Mouse (Mus musculus) left cerebral cortex, postnatal 14 days (tissue): ENCODE measurements around the gene Lag3. TPM values are rescaled to one million over a fixed set of nuclear protein-coding genes. Genes with fewer than 3 reads are reported as not detected.

Experiments used
- DNase-seq, 2 experiments: peaks; one replicate each; pipeline ENCODE4 v3.0.0; 2021 to 2022; ENCODE audit warnings: low spot score in 2 of 2, mixed read lengths in 1 of 2
- intact Hi-C: fragments of 180-260 bp; cut with DNase I; formaldehyde crosslinking; loops from one replicate; pipeline ENCODE4 v1.15.1; 2025
- total RNA-seq, 2 experiments: library from RNA; stranded (reverse); gene quantifications; 2 replicates each; pipeline ENCODE4 v1.2.3; 2021

The Lag3 gene
- total RNA-seq, 2 experiments from 2014 or later, result 2.1 to 3.0 TPM

- DNase-seq, result no peak
- intact Hi-C loops, result no loop called here
These were observed 13.8 kb upstream of the Lag3 start for GRCm38 (mm10) chr6:124925173-124925793.

GRCm38 (mm10) chr6:124921539-124921938, 10.0 kb upstream of the Lag3 start:
- intact Hi-C loops, result no loop called here
- DNase-seq, result no peak

GRCm38 (mm10) chr6:124920318-124921085, 9.0 kb upstream of the Lag3 start:
- DNase-seq, result no peak
- intact Hi-C loops, result no loop called here

- intact Hi-C loops, result no loop called here
- peak; percentile 91 to 97 for DNase-seq
These were observed 8.3 kb upstream of the Lag3 start, which contains the start of gene Ptms for GRCm38 (mm10) chr6:124919695-124920317. TSS of gene Ptms (minus strand) at chr6:124920103.

- intact Hi-C loops, result no loop called here
- DNase-seq, result no peak
These were observed 7.6 kb upstream of the Lag3 start for GRCm38 (mm10) chr6:124918890-124919627.

GRCm38 (mm10) chr6:124918331-124918690, 6.8 kb upstream of the Lag3 start:
- no peak for DNase-seq
- intact Hi-C loops, result no loop called here

GRCm38 (mm10) chr6:124917518-124918330, 6.2 kb upstream of the Lag3 start:
- peak; percentile 90 to 93 for DNase-seq
- intact Hi-C loops, result loop anchor here (1.0 to 2.0 kb wide), 2 partner anchors 13 to 61 kb away; partner anchors contain the start of gene P3h3

GRCm38 (mm10) chr6:124916695-124917517, 5.4 kb upstream of the Lag3 start:
- peak; percentile 84 to 91 for DNase-seq
- intact Hi-C loops, result loop anchor here (1.0 to 2.0 kb wide), 3 partner anchors 13 to 60 kb away; partner anchors contain the start of gene P3h3

- intact Hi-C loops, result loop anchor here (1.0 to 2.0 kb wide), 2 partner anchors 12 to 59 kb away; partner anchors contain the start of gene P3h3
- peak; percentile 70 to 94 for DNase-seq
These were observed 4.6 kb upstream of the Lag3 start for GRCm38 (mm10) chr6:124915942-124916694.

- no peak for DNase-seq
- intact Hi-C loops, result no loop called here
These were observed 3.8 kb upstream of the Lag3 start for GRCm38 (mm10) chr6:124915160-124915941.

GRCm38 (mm10) chr6:124914511-124914910, 3.0 kb upstream of the Lag3 start:
- intact Hi-C loops, result no loop called here
- DNase-seq, result no peak

GRCm38 (mm10) chr6:124913721-124914285, 2.3 kb upstream of the Lag3 start:
- intact Hi-C loops, result no loop called here
- no peak for DNase-seq

GRCm38 (mm10) chr6:124913214-124913613, 1.7 kb upstream of the Lag3 start:
- intact Hi-C loops, result no loop called here

GRCm38 (mm10) chr6:124910032-124910431, 1.5 kb downstream of the Lag3 start:
- intact Hi-C loops, result no loop called here
- DNase-seq, result no peak

More at GRCm38 (mm10) chr6:124913214-124913613, 1.7 kb upstream of the Lag3 start:
- no peak for DNase-seq

- DNase-seq, result no peak
- intact Hi-C loops, result no loop called here
These were observed 3.7 kb downstream of the Lag3 start for GRCm38 (mm10) chr6:124907767-124908166.
